Mouse (Mus musculus): ENCODE measurements around the gene Arhgef1. TPM values are rescaled to one million over a fixed set of nuclear protein-coding genes. Genes with fewer than 3 reads are reported as not detected.

Arhgef1 gene
- 83.4 and 87.5 TPM in 2 replicates for polyA plus RNA-seq (2016; fragmentation: Nextera tagmentation; extraction: Ambion mirVana)

DNA sequence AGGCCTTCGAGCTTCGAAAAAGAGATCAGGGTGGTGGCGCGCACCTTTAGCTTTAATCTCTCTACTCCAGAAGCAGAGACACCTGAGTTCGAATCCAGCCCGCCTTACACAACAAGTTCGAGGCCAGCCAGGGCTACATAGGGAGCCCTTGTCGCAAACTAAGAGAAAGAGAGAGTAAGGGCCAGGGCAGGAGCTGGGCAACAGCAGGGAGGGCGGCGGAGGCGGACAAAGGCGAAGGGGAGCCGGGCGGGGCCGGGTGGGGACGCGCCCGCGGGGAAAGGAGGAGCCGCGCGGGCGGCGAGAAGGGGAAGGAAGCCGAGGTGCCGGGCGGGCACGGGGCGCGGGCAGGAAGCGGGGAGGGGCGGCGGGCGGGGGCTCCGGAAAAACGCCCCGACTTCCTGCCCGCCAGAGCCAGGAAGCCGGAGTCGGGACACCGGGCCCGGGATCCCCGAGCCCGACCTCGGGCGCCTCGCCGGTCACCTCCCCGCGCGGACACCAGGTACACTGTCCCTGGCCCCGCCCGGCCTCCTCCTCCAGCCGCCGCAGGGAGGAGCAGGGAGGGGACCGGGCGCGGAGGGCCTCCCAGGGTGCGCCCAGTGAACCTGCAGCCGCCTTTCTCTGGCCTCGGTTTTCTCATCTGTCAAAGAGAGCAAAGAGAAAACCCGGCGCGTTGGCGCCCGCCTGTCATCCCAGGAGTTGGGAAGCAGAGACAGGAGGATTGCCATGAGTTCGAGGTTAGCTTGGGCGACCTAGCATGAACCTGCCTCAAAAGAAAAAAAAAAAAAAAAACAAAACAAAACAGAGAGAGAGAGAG lies at the start of gene Arhgef1:
Gene Arhgef1, plus strand, starts transcription at position 283 of the 814 bp plus-strand sequence.
- peak within 1 kb of the TSS; percentile 80 for H3K4me3 ChIP-seq
- no peaks in the 10 kb centered on the region for H3K9me3 ChIP-seq
- WGBS: 5% methylated on average over 64 of the region's 68 CpGs
- H3K36me3 ChIP-seq: peaks cover 4% of the 10 kb centered on the region
- peak; percentile 88 for DNase-seq (ENCODE audit: low spot score)
- H3K27ac ChIP-seq: peak within 1 kb of the TSS; percentile 94
- peaks cover 42% of the 10 kb centered on the region for H3K4me1 ChIP-seq
- no peaks in the 10 kb centered on the region for H3K27me3 ChIP-seq (ENCODE audit: insufficient read depth, poor library complexity, severe bottlenecking)

DNA sequence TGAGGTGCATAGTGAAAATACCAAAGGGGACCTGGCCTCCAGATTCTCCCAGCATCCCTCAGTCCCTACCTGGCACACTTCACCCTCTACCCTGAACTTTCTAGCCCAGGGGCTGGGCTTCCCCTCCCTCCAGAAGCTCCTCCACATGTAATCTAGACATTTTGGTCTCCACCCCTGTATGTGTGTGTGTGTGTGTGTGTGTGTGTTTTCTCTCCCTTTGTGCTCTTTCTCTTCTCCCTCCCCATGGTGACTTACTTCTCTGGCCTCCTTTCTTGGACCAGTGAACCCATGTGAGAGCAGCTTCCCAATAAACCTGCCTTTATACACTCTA lies 49.5 kb upstream of the Arhgef1 start:
- peak overlapping the region; percentile 22; the same call in 1 of the 2 replicates for H3K4me3 ChIP-seq
- H3K27ac ChIP-seq: peak overlapping the region; percentile 81
- DNase-seq (ENCODE audit: low spot score): no peak
- H3K36me3 ChIP-seq: no peaks in the 10 kb centered on the region
- peaks cover 23% of the 10 kb centered on the region for H3K4me1 ChIP-seq
- H3K27me3 ChIP-seq (ENCODE audit: insufficient read depth, poor library complexity, severe bottlenecking): no peaks in the 10 kb centered on the region
- H3K9me3 ChIP-seq: no peaks in the 10 kb centered on the region

DNA sequence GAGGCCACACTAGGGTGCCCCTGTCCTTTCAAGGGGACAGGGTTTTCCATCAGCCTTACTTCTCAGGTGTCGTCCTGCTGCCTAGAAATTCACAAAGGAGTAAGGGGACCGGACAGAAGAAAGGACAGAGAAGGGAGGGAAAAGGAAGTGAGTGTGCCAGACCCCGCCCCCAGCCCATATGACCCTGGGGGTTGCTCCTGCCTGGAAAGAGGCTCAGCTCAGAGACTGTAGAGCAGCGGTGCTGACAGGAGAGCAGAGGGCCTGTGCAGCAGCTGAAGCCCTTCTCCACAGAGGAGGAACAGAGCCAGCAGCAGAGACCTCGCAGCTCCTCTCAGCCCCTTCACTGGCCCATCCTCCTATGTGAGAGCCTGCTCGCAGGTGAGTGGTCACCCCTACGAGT lies 49.0 kb upstream of the Arhgef1 start:
- H3K4me1 ChIP-seq: peaks cover 23% of the 10 kb centered on the region
- no peak for DNase-seq (ENCODE audit: low spot score)
- no peaks in the 10 kb centered on the region for H3K9me3 ChIP-seq
- H3K4me3 ChIP-seq: peak overlapping the region; percentile 22; the same call in 1 of the 2 replicates
- no peaks in the 10 kb centered on the region for H3K27me3 ChIP-seq (ENCODE audit: insufficient read depth, poor library complexity, severe bottlenecking)
- no peaks in the 10 kb centered on the region for H3K36me3 ChIP-seq
- 30% methylated on average over 7 of the region's 7 CpGs for WGBS
- H3K27ac ChIP-seq: peak overlapping the region; percentile 81

DNA sequence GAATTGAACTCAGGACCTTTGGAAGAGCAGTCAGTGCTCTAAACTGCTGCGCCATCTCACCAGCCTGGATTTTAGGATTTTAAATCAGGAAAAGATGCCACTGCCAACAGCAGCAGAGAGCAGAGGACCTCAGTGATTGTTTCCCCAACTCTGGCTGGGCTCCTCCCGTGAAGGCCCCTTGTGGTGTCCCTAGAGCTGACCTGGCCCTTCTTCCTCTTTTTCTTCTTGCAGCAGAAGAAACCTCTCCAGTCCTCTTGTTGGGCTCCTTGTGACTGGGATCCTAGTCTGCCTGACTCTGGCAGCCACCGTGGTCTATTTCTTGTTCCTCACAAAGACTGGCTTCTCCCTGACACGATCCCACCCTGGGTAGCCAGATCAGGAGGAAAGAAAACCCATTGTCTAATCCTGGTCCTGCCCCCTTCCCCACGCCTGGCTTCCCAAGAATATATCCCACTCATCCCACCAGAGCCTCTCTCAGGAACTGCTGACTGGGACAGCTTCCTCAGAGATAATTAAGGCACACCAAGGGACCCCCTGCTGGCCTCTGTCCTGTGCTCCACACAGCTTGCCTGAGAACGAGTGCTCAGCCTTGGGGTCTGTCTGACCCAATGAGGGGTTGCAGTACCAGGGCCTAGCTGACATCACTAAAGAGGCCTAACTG lies 46.1 kb upstream of the Arhgef1 start:
- no peaks in the 10 kb centered on the region for H3K36me3 ChIP-seq

DNA sequence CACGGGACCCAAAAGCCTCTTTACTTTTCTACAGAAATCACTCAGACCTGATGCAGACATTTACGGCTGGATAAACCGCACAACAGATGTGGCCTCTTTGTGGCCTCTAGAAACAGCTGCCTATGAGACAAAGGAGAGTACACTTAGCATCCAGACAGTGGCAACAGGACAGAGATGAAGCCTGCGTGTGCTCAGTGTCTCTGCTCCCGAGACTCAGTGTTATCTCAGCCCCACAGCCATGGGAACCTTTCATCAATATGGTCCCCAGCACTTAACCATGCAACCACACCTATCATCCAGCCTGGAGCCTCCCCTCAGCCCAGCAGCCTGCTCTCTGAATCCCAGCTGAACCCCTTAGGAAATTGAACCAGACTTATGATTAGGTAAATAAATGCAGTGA lies 43.5 kb upstream of the Arhgef1 start:
- 71% methylated on average over 5 of the region's 5 CpGs for WGBS
- peaks cover 4% of the 10 kb centered on the region; the same call in 1 of the 2 replicates for H3K4me1 ChIP-seq
- H3K27ac ChIP-seq: no peak overlapping the region

More for the DNA sequence above, 46.1 kb upstream of the Arhgef1 start:
- Histone ChIP-seq H3K27ac (no peak overlapping the region), H3K9me3 (no peaks in the 10 kb centered on the region), H3K27me3 (ENCODE audit: insufficient read depth, poor library complexity, severe bottlenecking) (no peaks in the 10 kb centered on the region), H3K4me3 (no peak overlapping the region), H3K4me1 (peaks cover 15% of the 10 kb centered on the region; the same call in 1 of the 2 replicates)
- DNase-seq (ENCODE audit: low spot score): no peak
- whole genome bisulfite sequencing: 46% methylated on average over 6 of the region's 6 CpGs

DNA sequence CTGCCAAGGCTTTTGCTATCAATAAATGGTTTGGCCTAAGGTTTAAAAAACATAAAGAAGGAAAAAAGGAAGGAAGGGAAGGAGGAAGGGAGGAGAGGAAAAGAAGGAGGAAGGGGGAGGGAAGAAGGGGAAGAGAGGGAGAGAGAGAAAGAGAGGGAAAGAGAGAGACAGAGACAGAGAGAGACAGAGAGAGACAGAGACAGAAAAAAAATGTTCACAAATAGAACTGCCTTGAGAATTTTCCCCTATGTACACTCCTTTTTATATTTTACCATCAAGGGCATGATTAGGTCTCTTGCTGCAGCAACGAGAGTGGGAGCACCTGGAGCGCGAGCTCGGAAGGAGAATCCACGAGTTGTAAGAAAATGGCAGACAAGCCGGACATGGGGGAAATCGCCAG lies 40.8 kb upstream of the Arhgef1 start, which contains the start of gene Gm9844:
Gene Gm9844, plus strand, starts transcription at position 301 of the 400 bp plus-strand sequence.
- H3K9me3 ChIP-seq: no peaks in the 10 kb centered on the region
- H3K27me3 ChIP-seq (ENCODE audit: insufficient read depth, poor library complexity, severe bottlenecking): peaks cover 2% of the 10 kb centered on the region; the same call in 1 of the 2 replicates
- peaks cover 2% of the 10 kb centered on the region; the same call in 1 of the 2 replicates for H3K4me1 ChIP-seq
- H3K27ac ChIP-seq: no peak within 1 kb of the TSS
- DNase-seq (ENCODE audit: low spot score): no peak
- 83% methylated on average over 7 of the region's 7 CpGs for whole genome bisulfite sequencing
- H3K36me3 ChIP-seq: no peaks in the 10 kb centered on the region
- no peak within 1 kb of the TSS for H3K4me3 ChIP-seq

More for the DNA sequence above, 43.5 kb upstream of the Arhgef1 start:
- Histone ChIP-seq H3K4me3 (no peak overlapping the region), H3K36me3 (no peaks in the 10 kb centered on the region), H3K9me3 (no peaks in the 10 kb centered on the region), H3K27me3 (ENCODE audit: insufficient read depth, poor library complexity, severe bottlenecking) (no peaks in the 10 kb centered on the region)
- DNase-seq (ENCODE audit: low spot score): no peak

DNA sequence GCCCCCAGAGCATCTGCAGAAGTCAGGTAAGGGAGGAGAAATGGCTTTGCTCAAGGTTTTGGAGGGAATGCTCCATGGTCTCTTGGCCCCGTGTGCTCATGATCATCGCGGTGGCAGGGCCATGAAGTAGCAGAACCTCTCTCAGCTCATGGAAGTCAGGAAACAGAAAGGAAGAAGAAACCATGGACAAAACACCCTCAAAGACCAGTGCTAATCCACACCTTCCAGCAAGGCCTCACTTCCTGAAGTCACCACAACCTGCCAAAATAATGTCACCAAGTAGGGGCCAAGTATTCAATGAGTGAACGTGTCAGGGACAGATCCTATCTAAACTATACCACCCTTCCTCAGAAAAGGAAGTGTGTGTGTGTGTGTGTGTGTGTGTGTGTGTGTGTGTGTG lies 39.9 kb upstream of the Arhgef1 start:
- WGBS: 77% methylated on average over 4 of the region's 4 CpGs
- Histone ChIP-seq H3K27me3 (ENCODE audit: insufficient read depth, poor library complexity, severe bottlenecking) (peaks cover 6% of the 10 kb centered on the region; the same call in 1 of the 2 replicates), H3K36me3 (no peaks in the 10 kb centered on the region), H3K9me3 (no peaks in the 10 kb centered on the region), H3K27ac (no peak overlapping the region), H3K4me3 (no peak overlapping the region), H3K4me1 (no peaks in the 10 kb centered on the region)
- no peak for DNase-seq (ENCODE audit: low spot score)

DNA sequence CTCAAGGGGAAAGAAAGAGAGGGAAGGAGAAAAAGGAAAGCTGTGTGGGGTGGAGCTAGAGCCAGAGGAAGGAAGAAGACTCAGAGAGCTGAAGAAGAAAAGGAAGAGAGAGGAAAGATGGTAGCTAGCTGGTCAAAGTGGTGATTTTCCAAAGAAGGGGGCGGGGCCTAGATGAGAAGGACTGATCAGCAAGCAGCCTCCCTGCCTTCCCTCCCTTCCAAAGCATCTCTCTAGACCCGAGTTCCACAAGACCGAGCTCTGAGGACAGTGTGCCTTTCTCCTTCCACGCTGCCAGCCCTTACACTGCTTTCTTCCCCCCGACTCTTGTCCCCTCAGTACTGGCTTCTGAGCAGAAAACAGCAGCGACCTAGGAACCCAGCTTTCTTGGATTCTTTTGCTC lies 38.6 kb upstream of the Arhgef1 start:
- no peak for DNase-seq (ENCODE audit: low spot score)
- WGBS: 34% methylated on average over 6 of the region's 6 CpGs
- H3K36me3 ChIP-seq: no peaks in the 10 kb centered on the region

DNA sequence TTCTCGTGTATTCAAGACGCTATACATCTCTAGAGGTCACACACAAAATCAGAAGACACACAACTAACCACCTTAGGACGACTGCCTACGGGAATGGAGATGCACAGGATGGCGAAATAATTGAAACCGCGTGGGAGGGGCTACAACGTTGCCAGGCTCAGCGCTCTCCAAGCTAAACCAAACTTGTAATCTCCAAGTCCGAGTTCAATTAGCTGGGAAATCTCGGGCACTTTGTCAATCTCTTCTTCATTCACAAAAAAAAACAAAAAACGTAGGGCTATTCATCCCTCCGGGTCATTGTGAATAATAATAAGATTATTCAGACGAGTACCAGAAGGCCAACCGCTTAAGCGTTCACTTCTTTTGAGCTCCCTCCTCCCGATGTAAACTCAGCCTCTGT lies 33.6 kb upstream of the Arhgef1 start:
- Histone ChIP-seq H3K36me3 (no peaks in the 10 kb centered on the region), H3K9me3 (peaks cover 4% of the 10 kb centered on the region; the same call in 1 of the 2 replicates), H3K27ac (no peak overlapping the region), H3K4me3 (no peak overlapping the region), H3K4me1 (0 out of 2 replicates have a peak, but pooled peaks cover 5% of the 10 kb centered on the region), H3K27me3 (ENCODE audit: insufficient read depth, poor library complexity, severe bottlenecking) (peaks cover 48% of the 10 kb centered on the region)
- no peak for DNase-seq (ENCODE audit: low spot score)
- 61% methylated on average over 17 of the region's 17 CpGs for WGBS

More for the DNA sequence above, 38.6 kb upstream of the Arhgef1 start:
- Histone ChIP-seq H3K4me3 (no peak overlapping the region), H3K9me3 (no peaks in the 10 kb centered on the region), H3K27me3 (ENCODE audit: insufficient read depth, poor library complexity, severe bottlenecking) (peaks cover 17% of the 10 kb centered on the region), H3K27ac (no peak overlapping the region), H3K4me1 (no peaks in the 10 kb centered on the region)

DNA sequence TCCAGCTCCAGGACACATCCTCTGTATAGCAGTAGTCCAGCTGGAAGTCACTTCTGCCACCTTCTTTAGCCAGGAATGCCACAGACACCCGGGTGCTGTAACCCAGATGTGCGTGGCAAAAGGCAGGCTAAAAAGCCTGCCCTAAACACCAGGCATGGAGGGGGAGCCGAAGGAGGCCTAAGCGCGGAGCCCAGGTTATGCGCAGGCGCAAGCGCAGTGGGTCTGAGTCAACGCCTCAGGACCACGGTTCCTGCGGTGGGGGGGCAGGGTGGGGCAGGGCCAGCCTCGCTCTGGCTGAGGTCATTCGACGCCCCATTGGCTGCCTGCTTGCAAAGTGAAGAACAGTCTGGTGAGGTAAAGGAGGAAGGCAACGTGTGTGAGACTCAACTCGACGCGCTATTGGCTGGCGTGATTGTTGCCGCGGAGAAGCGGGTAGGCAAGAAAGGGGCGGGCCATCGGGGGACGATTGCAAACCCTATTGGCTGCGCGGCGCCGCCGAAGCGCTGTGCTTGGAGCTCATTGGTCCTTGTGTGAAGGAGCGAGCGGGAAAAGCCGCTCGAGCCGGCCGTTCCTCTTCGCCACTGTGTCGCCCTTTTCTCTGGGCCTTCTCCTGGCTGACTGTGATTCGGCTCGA lies 33.1 kb upstream of the Arhgef1 start, which contains the start of the genes Lypd4 and Dmrtc2:
Gene Lypd4, minus strand, starts transcription at position 410 of the 634 bp plus-strand sequence.
Gene Dmrtc2, plus strand, starts transcription at position 526 of the 634 bp plus-strand sequence.
- H3K36me3 ChIP-seq: no peaks in the 10 kb centered on the region
- WGBS: 46% methylated on average over 41 of the region's 41 CpGs
- DNase-seq (ENCODE audit: low spot score): no peak
- peaks cover 4% of the 10 kb centered on the region; the same call in 1 of the 2 replicates for H3K9me3 ChIP-seq
- no peak within 1 kb of the TSS for H3K27ac ChIP-seq
- H3K4me3 ChIP-seq: 0 out of 2 replicates have a peak within 1 kb of the TSS, but pooled peaks have one; percentile 12
- 0 out of 2 replicates have a peak, but pooled peaks cover 5% of the 10 kb centered on the region for H3K4me1 ChIP-seq
- peaks cover 52% of the 10 kb centered on the region for H3K27me3 ChIP-seq (ENCODE audit: insufficient read depth, poor library complexity, severe bottlenecking)

DNA sequence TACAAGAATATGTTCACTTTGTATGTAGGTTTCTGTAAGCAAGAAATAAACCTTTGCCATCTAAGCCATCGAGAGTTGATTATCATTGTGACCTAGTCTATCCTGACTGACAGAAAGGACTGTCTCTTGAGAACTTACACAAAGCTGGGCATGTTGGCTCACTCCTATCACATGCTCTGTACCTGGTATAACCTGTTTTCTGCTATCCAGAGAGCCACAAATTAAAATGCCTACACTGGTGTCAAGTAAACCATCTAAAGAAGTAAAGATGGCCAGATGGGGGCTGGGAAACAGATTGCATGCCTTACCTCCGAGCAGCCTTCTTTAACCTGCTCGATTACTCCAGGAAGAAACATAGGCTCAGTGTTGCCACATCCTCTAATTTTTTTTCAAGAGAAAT lies 25.1 kb upstream of the Arhgef1 start:
- Histone ChIP-seq H3K9me3 (no peaks in the 10 kb centered on the region; the same call in 1 of the 2 replicates), H3K27me3 (ENCODE audit: insufficient read depth, poor library complexity, severe bottlenecking) (peaks cover 13% of the 10 kb centered on the region; the same call in 1 of the 2 replicates), H3K27ac (no peak overlapping the region), H3K4me1 (no peaks in the 10 kb centered on the region), H3K36me3 (no peaks in the 10 kb centered on the region), H3K4me3 (no peak overlapping the region)
- 75% methylated on average over 3 of the region's 3 CpGs for WGBS
- no peak for DNase-seq (ENCODE audit: low spot score)

DNA sequence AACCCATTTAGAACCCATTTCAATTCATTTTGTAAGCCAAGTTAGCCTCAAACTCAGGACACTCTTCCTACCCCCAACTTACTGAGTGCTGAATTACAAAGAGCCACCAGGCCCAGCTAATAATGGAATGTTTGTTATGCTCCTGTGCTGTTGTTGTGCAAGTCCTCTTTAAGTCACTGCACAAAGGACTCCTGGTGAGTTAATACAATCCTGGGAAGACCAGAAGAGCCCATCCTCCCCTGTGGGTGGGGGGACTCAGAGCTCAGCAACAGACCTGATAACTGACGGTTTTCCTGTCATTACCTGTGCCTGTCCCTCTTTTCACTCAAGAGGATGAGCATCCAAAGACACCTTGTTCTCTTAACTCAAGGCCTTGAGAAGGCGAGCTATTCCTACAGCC lies 23.1 kb upstream of the Arhgef1 start:
- H3K4me1 ChIP-seq: no peaks in the 10 kb centered on the region
- H3K4me3 ChIP-seq: no peak overlapping the region
- H3K27me3 ChIP-seq (ENCODE audit: insufficient read depth, poor library complexity, severe bottlenecking): no peaks in the 10 kb centered on the region
- no peak for DNase-seq (ENCODE audit: low spot score)
- no peaks in the 10 kb centered on the region for H3K9me3 ChIP-seq
- WGBS: 30% methylated on average over 2 of the region's 2 CpGs
- H3K36me3 ChIP-seq: no peaks in the 10 kb centered on the region
- H3K27ac ChIP-seq: no peak overlapping the region

All from heart, embryonic 10.5 days (tissue).